Mouse (Mus musculus) heart, postnatal 0 days (tissue): Measurements from ENCODE around the gene Rbm15.

Experiments used
- CTCF ChIP-seq: IDR thresholded peaks from 2 replicates; pipeline ENCODE4 v1.5.1; 2016; ENCODE audit warnings: antibody characterized with exemption, control low read depth, low read depth
- EP300 ChIP-seq: IDR thresholded peaks from 2 replicates; pipeline ENCODE4 v1.6.1; 2016; ENCODE audit warnings: antibody characterized with exemption, low read depth

GRCm38 (mm10) chr3:107360341-107360740 lies 26.9 kb upstream of the Rbm15 start:
- no peak for TF ChIP-seq CTCF
- no peak for TF ChIP-seq EP300
